Mouse (Mus musculus) right cerebral cortex, postnatal 14 days (tissue): ENCODE data around the gene Adat3.
A peak's percentile ranks its signal among the peaks of the same experiment; 100 is the strongest.
"Not testable (repeated sequence)": the region's sequence is repeated elsewhere in the genome, so short reads cannot be mapped to it uniquely, and the experiment has no call there.

Source experiments
- DNase-seq: peaks from one replicate; pipeline ENCODE4 v3.0.0; 2022

Gene Adat3

GRCm38 (mm10) chr10:80611905-80612304 is 9.2 kb downstream of the Adat3 start:
- no peak for DNase-seq

GRCm38 (mm10) chr10:80613821-80614220 is 11.1 kb downstream of the Adat3 start:
- DNase-seq: no peak

GRCm38 (mm10) chr10:80614351-80614750 is 11.7 kb downstream of the Adat3 start:
- no peak for DNase-seq

GRCm38 (mm10) chr10:80618181-80618580 is 15.5 kb downstream of the Adat3 start:
- no peak for DNase-seq

DNA sequence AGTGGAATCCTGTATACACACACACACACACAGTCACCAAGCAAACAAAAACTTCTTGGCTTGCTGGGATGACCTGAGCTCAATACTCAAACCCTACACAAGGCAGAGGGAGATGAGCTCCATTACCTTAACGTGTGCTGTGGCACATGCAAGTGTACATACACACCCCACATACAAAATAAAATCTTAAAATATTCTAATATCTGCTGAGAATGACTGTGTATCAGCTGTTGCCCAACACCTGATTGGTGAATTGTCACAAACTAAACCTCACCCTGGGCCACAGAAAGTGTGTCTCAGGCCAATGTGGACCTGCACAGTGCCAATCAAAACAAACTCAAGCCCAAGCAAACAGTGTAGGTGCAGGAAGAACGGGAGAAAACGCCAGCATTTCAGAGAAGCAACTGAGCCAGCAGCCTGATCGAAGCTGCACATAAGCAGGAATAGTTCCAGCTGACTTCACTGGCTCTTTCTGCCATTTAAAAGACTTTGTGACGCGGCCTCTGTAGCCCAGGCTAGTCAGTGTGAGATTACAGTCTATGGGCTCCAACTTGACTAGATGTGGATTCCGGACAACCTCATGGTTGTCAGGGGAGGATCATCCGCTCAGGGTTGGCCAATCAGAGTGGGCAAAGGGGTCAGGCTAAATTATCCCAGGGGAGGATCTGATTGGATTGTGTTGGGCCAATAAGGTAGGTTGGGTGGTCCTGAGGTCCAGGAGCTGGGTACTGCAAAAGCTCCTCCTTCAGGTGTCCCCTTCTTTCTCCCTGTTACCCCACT is 17.0 kb downstream of the Adat3 start:
- DNase-seq: no peak

GRCm38 (mm10) chr10:80620365-80620764 is 17.7 kb downstream of the Adat3 start:
- DNase-seq: no peak

GRCm38 (mm10) chr10:80620796-80621689 is 18.4 kb downstream of the Adat3 start:
- no peak for DNase-seq

- DNase-seq: no peak
Measured at GRCm38 (mm10) chr10:80621690-80621939, 18.9 kb downstream of the Adat3 start.

GRCm38 (mm10) chr10:80621940-80622660 is 19.4 kb downstream of the Adat3 start:
- peak; percentile 100 for DNase-seq

- DNase-seq: peak; percentile 69
Measured at GRCm38 (mm10) chr10:80622661-80623456, 20.2 kb downstream of the Adat3 start, which contains the start of gene Csnk1g2. Gene Csnk1g2 (plus strand): TSS chr10:80622838.

DNA sequence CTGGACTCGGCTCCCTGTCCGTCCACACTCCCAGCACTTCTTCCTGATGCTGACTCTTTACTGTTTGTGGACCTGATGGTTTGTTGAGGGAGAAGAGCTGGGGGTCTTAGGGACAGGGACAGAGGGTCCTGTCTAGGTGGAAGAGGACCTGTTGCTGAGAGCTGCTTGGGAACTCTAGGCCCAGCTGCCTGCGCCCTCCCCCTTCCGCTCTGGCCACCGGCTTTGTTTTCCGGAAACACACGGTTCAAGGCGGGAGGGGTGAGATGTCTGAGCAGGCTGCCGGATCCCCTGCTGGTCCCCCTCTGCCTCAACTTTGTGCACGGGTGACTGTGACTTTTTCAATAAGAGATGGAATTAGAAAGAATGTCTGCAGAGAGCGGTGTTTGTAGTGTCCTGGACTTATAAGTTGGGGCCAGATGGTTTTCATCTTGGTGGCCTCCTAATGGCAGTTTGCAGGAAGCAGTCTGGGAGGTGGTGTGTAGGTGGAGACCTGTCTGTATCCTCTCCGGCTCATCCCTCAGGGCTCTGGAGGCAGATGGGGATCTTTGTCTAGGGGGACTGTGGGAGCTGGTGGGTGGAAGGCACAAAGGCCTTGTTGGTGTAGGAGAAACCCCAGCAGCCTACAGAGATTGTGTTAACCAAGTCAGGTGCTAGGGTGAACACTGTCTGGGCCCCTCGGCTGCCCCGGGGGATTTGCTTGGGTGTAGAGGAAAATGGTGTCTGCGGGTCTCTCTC is 20.9 kb downstream of the Adat3 start:
- DNase-seq: no peak

DNA sequence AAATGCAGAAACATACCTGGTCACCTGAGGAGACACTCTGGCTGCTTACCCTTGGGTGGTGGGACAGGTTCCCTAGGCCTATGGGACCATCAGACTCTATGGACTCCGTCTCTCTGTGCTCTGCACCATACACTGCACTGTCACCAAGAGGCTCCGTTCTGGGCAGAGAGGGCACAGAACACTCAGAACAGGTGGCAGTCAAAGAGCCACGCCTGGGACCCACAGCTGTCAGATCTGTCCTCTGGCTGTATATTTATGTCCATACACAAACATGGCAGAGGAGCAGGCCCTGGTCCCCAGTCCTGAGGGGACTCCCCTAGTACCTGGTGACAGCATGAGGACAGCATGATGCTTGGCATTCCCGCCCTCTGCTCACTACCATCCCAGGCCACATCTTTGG is 23.1 kb downstream of the Adat3 start:
- no peak for DNase-seq

DNA sequence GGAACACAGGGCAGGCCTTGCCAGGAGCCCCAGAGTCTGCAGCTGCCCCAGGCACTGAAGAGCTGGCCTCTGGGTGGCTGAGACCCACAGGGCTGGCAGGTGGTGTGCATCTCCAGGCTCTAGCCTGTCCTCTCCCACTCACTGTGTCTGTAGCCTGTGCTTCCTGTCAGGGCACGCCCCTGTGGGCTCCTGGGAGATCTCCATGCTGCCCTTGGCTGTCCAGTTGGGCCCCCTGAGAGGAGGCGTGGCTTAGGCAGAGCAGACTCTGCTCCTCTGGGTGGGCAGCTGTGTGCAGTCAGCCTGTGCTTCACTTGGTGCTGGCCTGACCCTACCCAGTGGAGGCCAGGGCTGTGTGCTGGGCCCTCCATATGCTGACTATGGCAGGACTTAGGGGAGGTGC is 25.0 kb downstream of the Adat3 start:
- no peak for DNase-seq

DNA sequence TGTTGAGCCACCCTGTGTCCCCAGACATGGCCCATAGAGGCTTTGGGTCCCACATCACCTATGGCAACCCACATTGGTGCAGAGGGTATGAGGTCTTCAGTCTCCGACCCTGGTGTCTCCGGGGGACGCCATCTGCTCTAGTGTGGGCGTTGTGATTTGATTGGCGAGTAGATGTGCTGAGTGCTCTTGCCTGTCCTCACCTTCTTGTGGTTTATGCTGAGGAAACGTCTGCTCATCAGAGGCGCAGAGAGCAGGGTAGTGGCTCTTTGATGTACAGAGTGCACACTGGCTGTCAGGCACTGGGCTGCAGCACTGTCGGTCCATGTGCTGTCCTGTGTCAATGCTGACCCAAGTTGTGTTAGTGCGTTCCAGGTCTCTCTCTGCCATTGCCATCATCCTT is 26.2 kb downstream of the Adat3 start:
- DNase-seq: no peak

GRCm38 (mm10) chr10:80635345-80635744 is 32.7 kb downstream of the Adat3 start:
- DNase-seq: no peak

DNA sequence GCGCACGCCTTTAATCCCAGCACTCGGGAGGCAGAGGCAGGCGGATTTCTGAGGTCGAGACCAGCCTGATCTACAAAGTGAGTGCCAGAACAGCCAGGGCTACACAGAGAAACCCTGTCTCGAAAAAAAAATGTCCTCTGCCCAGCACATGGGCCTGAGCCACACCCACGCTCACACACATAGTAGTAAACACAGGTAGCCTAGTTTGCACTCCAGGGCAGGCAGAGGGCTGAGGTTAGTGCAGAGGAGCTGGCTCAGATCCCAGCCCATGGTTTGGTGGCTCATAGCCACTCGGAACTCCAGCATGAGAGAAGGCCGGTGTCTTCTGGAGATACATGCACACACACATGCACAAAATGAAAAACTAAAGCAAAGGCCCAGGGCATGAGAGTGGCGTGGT is 44.3 kb downstream of the Adat3 start:
- no peak for DNase-seq

GRCm38 (mm10) chr10:80649910-80650309 is 47.2 kb downstream of the Adat3 start:
- not testable (repeated sequence) for DNase-seq

GRCm38 (mm10) chr10:80650392-80650791 is 47.7 kb downstream of the Adat3 start:
- DNase-seq: no peak

GRCm38 (mm10) chr10:80653156-80653720 is 50.6 kb downstream of the Adat3 start:
- DNase-seq: no peak

GRCm38 (mm10) chr10:80654866-80655265 is 52.2 kb downstream of the Adat3 start:
- DNase-seq: no peak

DNA sequence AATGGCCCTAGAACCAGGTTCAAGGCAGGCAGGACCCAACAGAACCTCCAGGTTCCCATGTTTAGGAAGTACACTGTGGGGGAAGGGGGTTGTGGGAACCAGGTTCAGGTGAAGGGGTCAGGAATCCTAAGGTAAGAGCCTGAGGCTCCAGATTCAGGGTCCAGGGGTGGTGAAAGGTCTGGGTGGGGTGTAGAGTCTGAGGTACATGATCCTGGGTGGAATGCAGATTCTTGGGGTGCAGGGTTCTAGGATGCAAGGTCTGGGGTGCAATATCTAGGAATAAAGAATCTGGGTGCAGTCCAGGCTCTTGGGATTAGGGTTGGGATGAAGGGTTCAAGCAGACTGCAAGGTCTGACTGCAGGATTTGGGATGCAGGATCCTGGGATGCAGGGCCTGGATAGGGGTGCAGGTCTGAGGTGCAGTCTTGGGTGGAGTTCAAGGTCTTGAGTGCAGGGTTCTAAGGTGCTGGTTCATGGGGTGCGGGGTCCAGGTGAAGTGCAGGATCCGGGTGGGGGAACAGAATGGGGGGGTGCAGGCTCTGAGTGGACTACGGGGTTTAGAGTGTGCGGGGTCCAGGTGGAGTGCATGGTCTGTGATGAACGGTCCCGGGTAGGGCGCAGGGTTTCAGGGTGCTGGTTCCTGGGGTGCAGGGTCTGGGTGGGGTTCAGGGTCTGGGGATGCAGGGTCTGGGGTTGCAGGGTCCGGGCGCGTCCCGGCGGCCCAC is 52.9 kb downstream of the Adat3 start:
- no peak for DNase-seq
